Mouse (Mus musculus) ES-E14 (cell line): ENCODE measurements around the gene Pik3r2. TPM values are rescaled to one million over a fixed set of nuclear protein-coding genes. Genes with fewer than 3 reads are reported as not detected.

Source experiments
- DNase-seq: peaks from one replicate; pipeline ENCODE4 v3.0.0-alpha.2; 2013; ENCODE audit warnings: low read depth, low spot score
- H3K27ac ChIP-seq: 2 replicates; pipeline ENCODE4 v1.5.1; 2012; ENCODE audit warnings: low read depth, mild to moderate bottlenecking, low read length, moderate library complexity, mixed read lengths; ENCODE audit not compliant: poor library complexity, insufficient read depth, severe bottlenecking
- H3K36me3 ChIP-seq: 2 replicates; pipeline ENCODE4 v1.6.1; 2012; ENCODE audit warnings: mild to moderate bottlenecking, low read length, moderate library complexity, mixed read lengths; ENCODE audit not compliant: control insufficient read depth, poor library complexity, insufficient read depth, severe bottlenecking
- H3K4me1 ChIP-seq, 2 experiments: fragments of 150-350 bp in 1 of 2; sonication (generic) in 1 of 2; 2 replicates each; pipeline ENCODE4 v1.6.1; 2012; ENCODE audit warnings: low read length in 2 of 2, mild to moderate bottlenecking in 1 of 2, mixed read lengths in 1 of 2; ENCODE audit not compliant: control insufficient read depth in 2 of 2, insufficient read depth in 2 of 2, poor library complexity in 1 of 2
- H3K4me3 ChIP-seq, 2 experiments: fragments of 150-350 bp in 1 of 2; sonication (generic) in 1 of 2; 2 replicates each; pipeline ENCODE4 v1.5.1; 2012; ENCODE audit warnings: low read length in 2 of 2, low read depth in 1 of 2, mild to moderate bottlenecking in 1 of 2, mixed read lengths in 1 of 2; ENCODE audit not compliant: insufficient read depth in 1 of 2, poor library complexity in 1 of 2, severe bottlenecking in 1 of 2
- H3K9ac ChIP-seq: 2 replicates; pipeline ENCODE4 v1.6.1; 2012; ENCODE audit warnings: low read depth, mild to moderate bottlenecking, low read length, mixed read lengths; ENCODE audit not compliant: poor library complexity, insufficient read depth, severe bottlenecking
- H3K9me3 ChIP-seq: fragments of 150-350 bp; sonication (generic); 2 replicates; pipeline ENCODE4 v1.6.1; 2012; ENCODE audit warnings: low read depth, mild to moderate bottlenecking, low read length; ENCODE audit not compliant: control insufficient read depth, insufficient read depth
- CHD2 ChIP-seq: IDR thresholded peaks from 2 replicates; pipeline ENCODE4 v1.6.1; 2014; ENCODE audit warnings: mild to moderate bottlenecking, low read depth, low read length, inconsistent platforms
- HCFC1 ChIP-seq: IDR thresholded peaks from 2 replicates; pipeline ENCODE4 v1.6.1; 2012; ENCODE audit warnings: low read length, inconsistent platforms, borderline replicate concordance; ENCODE audit not compliant: insufficient read depth
- MAFK ChIP-seq: IDR thresholded peaks from 2 replicates; pipeline ENCODE4 v1.6.1; 2014; ENCODE audit warnings: mild to moderate bottlenecking, low read depth, low read length, inconsistent platforms; ENCODE audit not compliant: insufficient read depth
- ZC3H11A ChIP-seq: IDR thresholded peaks from 2 replicates; pipeline ENCODE4 v1.6.1; 2012; ENCODE audit warnings: low read depth, mild to moderate bottlenecking, inconsistent platforms, low read length, borderline replicate concordance
- ZNF384 ChIP-seq: IDR thresholded peaks from 2 replicates; pipeline ENCODE4 v1.6.1; 2012; ENCODE audit warnings: low read depth, low read length, inconsistent platforms
- in situ Hi-C, 2 experiments: fragments of 600-800 bp; cut with MboI; formaldehyde crosslinking; loops; one replicate each; pipeline ENCODE4 v1.15.1; 2025; ENCODE audit warnings: low sequenced_read_pairs in 2 of 2, inconsistent platforms in 1 of 2; ENCODE audit not compliant: unreplicated experiment in 2 of 2
- total RNA-seq: library from RNA; depleted of rRNA; stranded (reverse); fragments of 300-350 nt; gene quantifications from 2 replicates; pipeline ENCODE4 v1.2.3, GENCODE M21; 2012

The Pik3r2 gene
- total RNA-seq, 1 experiment, result 52.7 TPM

DNA sequence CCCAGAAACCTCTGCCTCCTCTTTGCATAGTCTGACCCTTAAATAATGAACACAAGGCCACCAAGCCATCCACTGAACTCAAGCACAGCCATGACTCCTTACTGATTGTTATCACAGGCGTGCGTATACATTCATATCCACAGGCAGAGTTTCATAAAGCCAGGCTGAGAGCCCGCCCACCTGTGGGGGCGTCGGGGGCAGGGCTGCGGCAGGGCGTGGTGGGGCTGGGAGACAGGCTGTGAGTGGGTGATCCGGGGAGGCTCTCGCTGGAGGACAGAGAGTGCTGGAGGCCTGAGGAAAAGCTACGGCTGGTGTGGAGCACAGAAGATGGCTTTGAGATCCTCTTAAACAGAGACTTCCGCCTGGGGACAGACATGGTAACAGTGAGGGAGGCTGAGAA, 3.6 kb upstream of the Pik3r2 start:
- in situ Hi-C loops, result no loop called here
- peaks cover 2 to 23% of the 10 kb centered on the region in 2 experiments; a peak in 2 of 4 replicates for H3K4me1 ChIP-seq

DNA sequence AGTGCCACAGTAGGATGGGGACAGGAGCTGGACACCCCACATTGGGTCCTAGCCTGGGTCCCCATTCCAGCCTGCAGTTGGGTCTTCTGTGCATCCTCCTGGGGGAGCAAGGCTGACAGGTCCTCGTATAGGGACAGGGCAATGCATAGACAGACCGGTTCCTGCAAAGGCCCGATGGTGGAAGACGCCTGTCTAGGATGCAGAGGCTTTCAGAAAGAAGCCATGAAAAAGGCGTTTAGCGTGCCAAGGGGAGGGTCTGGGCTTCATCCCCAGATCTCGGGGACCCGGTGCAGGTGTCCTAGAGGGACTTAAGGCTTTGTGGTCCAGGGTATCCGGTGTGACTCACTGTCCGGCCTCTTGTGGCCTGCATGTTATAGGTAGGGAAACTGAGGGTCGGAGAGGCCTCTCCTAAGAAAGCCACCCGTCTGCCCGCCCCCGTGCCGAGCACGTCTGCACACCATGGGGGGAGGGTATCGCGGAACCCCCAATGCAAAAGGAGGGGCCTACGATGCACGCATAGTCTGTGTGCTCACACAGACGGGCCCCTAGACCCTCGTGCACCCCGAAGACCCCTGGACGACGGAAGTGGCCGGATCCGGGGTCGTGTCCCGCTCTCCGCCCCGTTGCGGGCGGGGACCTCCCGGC, 540 bp downstream of the Pik3r2 start:
- H3K4me3 ChIP-seq, result peak overlapping the region; percentile 80 to 89
- in situ Hi-C loops, result no loop called here
- peaks cover 32% of the 10 kb centered on the region; the same call in 1 of the 2 replicates for H3K36me3 ChIP-seq
- H3K9ac ChIP-seq, result peak overlapping the region; percentile 94
- H3K27ac ChIP-seq, result peak overlapping the region; percentile 45; the same call in 1 of the 2 replicates
- no peak for TF ChIP-seq CHD2
- TF ChIP-seq ZC3H11A, result no peak
- TF ChIP-seq MAFK, result no peak
- no peak for TF ChIP-seq HCFC1
- TF ChIP-seq ZNF384, result no peak
- no peak for DNase-seq
- H3K4me1 ChIP-seq, result peaks cover 2 to 31% of the 10 kb centered on the region in 2 experiments; a peak in 2 of 4 replicates
- H3K9me3 ChIP-seq, result no peaks in the 10 kb centered on the region

More for the DNA sequence above, 3.6 kb upstream of the Pik3r2 start:
- no peak overlapping the region for H3K27ac ChIP-seq
- TF ChIP-seq ZC3H11A (no peak), CHD2 (no peak), HCFC1 (no peak), MAFK (no peak), ZNF384 (no peak)
- H3K36me3 ChIP-seq, result peaks cover 26% of the 10 kb centered on the region; the same call in 1 of the 2 replicates
- peak overlapping the region; percentile 48 for H3K9ac ChIP-seq
- H3K4me3 ChIP-seq, result peak overlapping the region; percentile 34 to 54; a peak in 3 of 4 replicates
- no peak for DNase-seq
- H3K9me3 ChIP-seq, result no peaks in the 10 kb centered on the region

DNA sequence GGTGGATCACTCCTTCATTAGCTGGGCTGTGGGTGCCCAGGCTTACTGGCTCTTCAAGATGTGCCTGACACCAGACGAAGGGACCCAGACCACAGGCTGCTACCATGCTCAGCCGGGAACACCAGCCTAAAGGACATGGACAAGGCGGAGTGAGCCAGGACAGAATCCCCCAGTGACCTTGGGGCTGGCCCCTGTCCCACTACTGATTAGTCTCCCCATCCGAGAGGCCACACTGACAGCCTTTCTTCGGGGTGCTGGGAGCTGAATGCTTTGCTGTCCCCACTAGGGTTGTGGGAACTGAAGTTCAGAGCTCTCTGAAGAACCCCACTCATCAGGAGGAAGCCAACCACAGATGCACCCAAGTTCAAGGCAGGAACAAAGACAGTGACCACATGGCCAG, 1.3 kb downstream of the Pik3r2 start:
- TF ChIP-seq CHD2 (no peak), ZNF384 (no peak), ZC3H11A (no peak), MAFK (no peak), HCFC1 (no peak)
- H3K36me3 ChIP-seq, result peaks cover 33% of the 10 kb centered on the region; the same call in 1 of the 2 replicates
- in situ Hi-C loops, result no loop called here
- H3K4me1 ChIP-seq, result peaks cover 2 to 30% of the 10 kb centered on the region in 2 experiments; a peak in 2 of 4 replicates
- no peak overlapping the region for H3K4me3 ChIP-seq
- H3K9me3 ChIP-seq, result no peaks in the 10 kb centered on the region
- no peak for DNase-seq
- 0 out of 2 replicates have a peak overlapping the region, but pooled peaks have one; percentile 94 for H3K9ac ChIP-seq
- H3K27ac ChIP-seq, result no peak overlapping the region

DNA sequence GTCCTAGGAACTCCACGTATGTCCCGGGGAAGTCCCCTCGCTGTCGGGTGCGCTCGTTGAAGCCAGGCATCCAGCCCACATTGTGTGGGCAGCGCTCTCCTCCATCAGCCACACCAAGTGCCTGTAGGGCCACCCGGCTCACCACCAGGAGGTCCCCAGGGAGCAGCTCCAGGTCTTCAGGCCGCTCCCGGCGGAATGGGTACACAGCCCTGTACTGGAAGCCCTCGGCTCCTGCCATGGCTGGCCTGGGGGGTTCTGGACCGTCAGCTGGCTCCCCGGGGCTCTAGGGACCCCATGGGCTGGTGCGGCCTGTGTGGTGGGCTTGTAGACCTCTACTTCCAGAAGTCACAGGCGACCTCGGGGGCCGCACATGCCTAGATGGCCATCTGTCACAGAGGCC, 1.8 kb downstream of the Pik3r2 start:
- Histone ChIP-seq H3K4me1 (peaks cover 2 to 31% of the 10 kb centered on the region in 2 experiments; a peak in 2 of 4 replicates), H3K9me3 (no peaks in the 10 kb centered on the region), H3K9ac (no peak overlapping the region), H3K4me3 (no peak overlapping the region), H3K36me3 (peaks cover 32% of the 10 kb centered on the region; the same call in 1 of the 2 replicates), H3K27ac (no peak overlapping the region)
- in situ Hi-C loops, result no loop called here
- DNase-seq, result no peak
- no peak for TF ChIP-seq CHD2
- no peak for TF ChIP-seq HCFC1
- no peak for TF ChIP-seq ZNF384
- TF ChIP-seq ZC3H11A, result no peak
- no peak for TF ChIP-seq MAFK

DNA sequence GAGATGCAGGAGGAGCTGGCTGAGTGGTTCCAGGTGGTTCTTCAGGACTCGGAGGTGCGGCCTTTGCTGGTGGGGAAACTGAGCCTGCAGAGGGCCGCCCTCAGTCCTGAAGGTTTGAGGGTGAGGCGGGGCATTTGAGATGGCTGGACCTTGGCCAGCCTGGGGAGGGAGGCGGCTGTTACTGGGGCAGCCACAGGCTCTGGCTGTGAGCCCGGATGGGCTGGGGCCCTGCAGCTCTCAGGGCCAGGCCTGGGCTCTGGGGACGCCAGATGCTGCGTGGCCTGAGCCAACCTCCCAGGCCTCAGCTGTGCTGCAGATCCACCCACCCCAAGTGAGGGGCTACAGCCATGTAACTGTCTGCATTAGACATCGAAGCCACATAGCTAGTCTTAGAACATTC, 2.7 kb downstream of the Pik3r2 start:
- DNase-seq, result no peak
- Histone ChIP-seq H3K36me3 (peaks cover 27% of the 10 kb centered on the region; the same call in 1 of the 2 replicates), H3K4me1 (peaks cover 2 to 30% of the 10 kb centered on the region in 2 experiments; a peak in 2 of 4 replicates), H3K27ac (no peak overlapping the region), H3K4me3 (no peak overlapping the region), H3K9me3 (no peaks in the 10 kb centered on the region), H3K9ac (peak overlapping the region; percentile 8; the same call in 1 of the 2 replicates)
- in situ Hi-C loops, result no loop called here
- TF ChIP-seq ZNF384, result no peak
- TF ChIP-seq MAFK, result no peak
- TF ChIP-seq ZC3H11A, result no peak
- TF ChIP-seq HCFC1, result no peak
- TF ChIP-seq CHD2, result no peak
